Mouse (Mus musculus) embryonic facial prominence, embryonic 10.5 days (tissue): ENCODE measurements around the gene Nmnat3. TPM values are rescaled to one million over a fixed set of nuclear protein-coding genes. Genes with fewer than 3 reads are reported as not detected.

Experiments used
- DNase-seq: peaks from one replicate; pipeline ENCODE4 v3.0.0-alpha.2; 2017; ENCODE audit warnings: low spot score
- H3K27ac ChIP-seq: fragments of 300-500 bp; sonication (generic); replicated peaks from 2 replicates; pipeline ENCODE4 v1.5.1; 2016; ENCODE audit warnings: mild to moderate bottlenecking
- H3K27me3 ChIP-seq: fragments of 300-500 bp; sonication (generic); replicated peaks from 2 replicates; pipeline ENCODE4 v1.6.1; 2016; ENCODE audit warnings: low read depth, mild to moderate bottlenecking; ENCODE audit not compliant: poor library complexity, severe bottlenecking
- H3K36me3 ChIP-seq: fragments of 300-500 bp; sonication (generic); replicated peaks from 2 replicates; pipeline ENCODE4 v1.6.1; 2016; ENCODE audit warnings: mild to moderate bottlenecking, moderate library complexity
- H3K4me1 ChIP-seq: fragments of 300-500 bp; sonication (generic); 2 replicates; pipeline ENCODE4 v1.6.1; 2016
- H3K4me3 ChIP-seq: fragments of 300-500 bp; sonication (generic); 2 replicates; pipeline ENCODE4 v1.5.1; 2016; ENCODE audit warnings: mild to moderate bottlenecking, moderate library complexity
- H3K9me3 ChIP-seq: fragments of 300-500 bp; sonication (generic); 2 replicates; pipeline ENCODE4 v1.6.1; 2016; ENCODE audit warnings: mild to moderate bottlenecking
- WGBS: fragments of 180-500 bp; shearing (Covaris S2); methylation state at CpG from one replicate; pipeline ENCODE4 v1.1.7; 2016; 5-methylcytosine and 5-hydroxymethylcytosine counted together
- polyA plus RNA-seq: library from polyadenylated mRNA; unstranded; fragments of >200 nt; fragmentation: Nextera tagmentation; extraction: Ambion mirVana; gene quantifications from 2 replicates; pipeline ENCODE4 v1.2.1, GENCODE M21; 2016

The Nmnat3 gene
- polyA plus RNA-seq, 1 experiment from 2014 or later, result 3.4 TPM

GRCm38 (mm10) chr9:98433021-98433420, 145.8 kb downstream of the Nmnat3 start:
- DNase-seq, result no peak
- Histone ChIP-seq H3K27me3 (peaks cover 27% of the 10 kb centered on the region), H3K4me1 (peaks cover 66% of the 10 kb centered on the region), H3K9me3 (no peaks in the 10 kb centered on the region), H3K27ac (0 out of 2 replicates have a peak overlapping the region, but pooled peaks have one; percentile 12), H3K4me3 (no peak overlapping the region), H3K36me3 (peaks cover 45% of the 10 kb centered on the region)
- 43% methylated on average over 2 of the region's 2 CpGs for WGBS

DNA sequence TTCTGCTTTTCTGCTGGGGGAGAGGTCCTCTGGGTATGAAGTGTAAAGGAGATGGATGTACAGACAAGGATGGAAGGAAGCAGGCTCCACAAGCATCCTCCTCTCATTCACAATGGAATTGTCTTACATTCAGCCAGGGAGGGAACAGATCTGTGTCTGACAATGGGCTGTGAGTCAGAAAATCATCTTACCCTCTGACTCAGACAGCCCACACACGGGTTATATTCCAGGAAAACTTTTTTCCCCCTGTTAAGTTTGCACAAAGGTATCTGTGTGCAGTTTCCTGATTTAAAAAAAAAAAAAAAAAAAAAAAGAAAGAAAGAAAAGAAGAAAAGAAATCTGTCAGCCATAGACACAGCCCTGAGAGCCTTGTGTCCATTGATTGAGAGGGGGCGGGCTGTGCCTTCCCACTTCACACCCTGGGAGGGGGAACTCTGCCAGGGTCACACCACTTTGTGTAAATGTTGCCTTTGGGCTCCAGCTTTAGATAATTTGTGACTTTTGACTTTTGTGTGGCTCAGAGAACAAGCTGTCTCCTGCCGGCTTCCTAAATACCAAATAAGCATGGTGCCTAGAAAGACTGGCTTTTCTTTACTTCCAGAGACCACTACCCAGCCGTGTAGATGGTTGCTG, 146.8 kb downstream of the Nmnat3 start:
- Histone ChIP-seq H3K4me1 (peaks cover 63% of the 10 kb centered on the region), H3K36me3 (peaks cover 45% of the 10 kb centered on the region), H3K27me3 (peaks cover 20% of the 10 kb centered on the region), H3K9me3 (no peaks in the 10 kb centered on the region), H3K27ac (no peak overlapping the region), H3K4me3 (no peak overlapping the region)
- no peak for DNase-seq
- WGBS, result 36% methylated on average over 4 of the region's 4 CpGs

DNA sequence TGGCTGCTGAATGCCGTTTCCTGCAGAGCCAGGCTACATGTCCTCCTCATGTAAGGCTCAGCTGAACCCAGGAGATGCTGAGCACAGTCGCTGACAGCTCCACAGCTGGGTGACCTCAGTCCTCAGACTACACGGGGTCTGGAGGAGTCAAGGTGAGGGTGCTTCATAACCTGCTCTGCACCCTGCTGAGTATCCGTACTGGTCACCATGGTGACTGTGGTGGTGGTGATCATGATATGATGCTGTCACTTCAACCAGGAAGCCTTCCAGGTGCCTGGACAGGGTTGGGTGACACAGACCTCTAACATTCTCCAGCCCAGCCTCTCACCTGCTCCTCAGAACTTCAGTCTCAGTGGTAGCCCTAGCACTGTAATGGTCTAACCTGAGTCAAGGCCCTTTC, 150.6 kb downstream of the Nmnat3 start:
- no peak for DNase-seq
- H3K36me3 ChIP-seq, result peaks cover 35% of the 10 kb centered on the region
- H3K27me3 ChIP-seq, result peaks cover 11% of the 10 kb centered on the region
- H3K9me3 ChIP-seq, result no peaks in the 10 kb centered on the region
- WGBS, result 92% methylated on average over 4 of the region's 4 CpGs
- peaks cover 48% of the 10 kb centered on the region for H3K4me1 ChIP-seq
- H3K4me3 ChIP-seq, result no peak overlapping the region
- H3K27ac ChIP-seq, result no peak overlapping the region

DNA sequence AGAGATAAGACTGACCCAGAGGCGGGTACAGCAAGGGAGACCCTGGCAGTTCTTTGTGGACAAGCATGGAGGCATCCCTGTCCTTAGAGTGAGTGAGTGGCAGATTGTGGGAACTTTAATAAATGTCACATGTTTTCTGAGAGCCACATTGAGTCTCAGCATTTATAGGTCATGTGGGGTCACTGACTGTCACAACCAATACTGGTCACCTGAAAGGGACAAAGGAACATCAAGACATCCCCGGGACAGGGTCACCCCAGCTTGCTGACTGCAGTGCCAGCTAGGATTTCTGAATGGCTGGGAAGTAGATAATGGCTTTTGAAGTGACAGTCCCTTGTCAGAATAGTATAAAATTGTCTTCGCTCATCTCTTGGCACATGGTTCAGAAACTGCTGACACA, 151.9 kb downstream of the Nmnat3 start:
- H3K4me3 ChIP-seq, result no peak overlapping the region
- H3K27ac ChIP-seq, result no peak overlapping the region
- 54% methylated on average over 3 of the region's 3 CpGs for WGBS
- H3K27me3 ChIP-seq, result peaks cover 11% of the 10 kb centered on the region
- no peaks in the 10 kb centered on the region for H3K9me3 ChIP-seq
- no peak for DNase-seq
- peaks cover 44% of the 10 kb centered on the region for H3K36me3 ChIP-seq
- H3K4me1 ChIP-seq, result peaks cover 36% of the 10 kb centered on the region

DNA sequence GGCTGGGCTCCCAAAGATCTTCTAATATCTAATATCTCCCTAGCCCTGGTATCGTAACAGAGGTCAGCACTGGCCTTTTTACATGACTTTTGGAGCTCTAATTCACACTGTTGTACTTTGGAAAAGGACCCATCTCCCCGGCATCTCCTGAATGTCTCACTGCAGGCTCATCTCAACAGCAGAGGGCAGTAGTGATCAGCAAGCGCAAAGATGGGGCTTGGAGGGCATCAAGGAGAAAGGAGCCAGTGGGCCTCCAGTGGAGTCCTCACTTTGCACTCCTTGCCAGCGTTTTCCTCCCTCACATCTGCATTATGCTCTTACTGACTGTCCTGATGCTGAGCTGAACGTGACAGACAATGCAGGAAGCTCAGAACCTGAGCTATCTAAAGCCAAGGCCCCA, 155.4 kb downstream of the Nmnat3 start:
- peaks cover 4% of the 10 kb centered on the region; the same call in 1 of the 2 replicates for H3K27me3 ChIP-seq
- peaks cover 56% of the 10 kb centered on the region for H3K36me3 ChIP-seq
- no peak overlapping the region for H3K27ac ChIP-seq
- H3K9me3 ChIP-seq, result no peaks in the 10 kb centered on the region
- H3K4me3 ChIP-seq, result no peak overlapping the region
- H3K4me1 ChIP-seq, result peaks cover 14% of the 10 kb centered on the region
- DNase-seq, result no peak
- 54% methylated on average over 5 of the region's 5 CpGs for WGBS

- H3K4me1 ChIP-seq, result no peaks in the 10 kb centered on the region
- 84% methylated on average over 9 of the region's 9 CpGs for WGBS
- peaks cover 51% of the 10 kb centered on the region for H3K36me3 ChIP-seq
Observed at GRCm38 (mm10) chr9:98445359-98446149, 158.3 kb downstream of the Nmnat3 start.

DNA sequence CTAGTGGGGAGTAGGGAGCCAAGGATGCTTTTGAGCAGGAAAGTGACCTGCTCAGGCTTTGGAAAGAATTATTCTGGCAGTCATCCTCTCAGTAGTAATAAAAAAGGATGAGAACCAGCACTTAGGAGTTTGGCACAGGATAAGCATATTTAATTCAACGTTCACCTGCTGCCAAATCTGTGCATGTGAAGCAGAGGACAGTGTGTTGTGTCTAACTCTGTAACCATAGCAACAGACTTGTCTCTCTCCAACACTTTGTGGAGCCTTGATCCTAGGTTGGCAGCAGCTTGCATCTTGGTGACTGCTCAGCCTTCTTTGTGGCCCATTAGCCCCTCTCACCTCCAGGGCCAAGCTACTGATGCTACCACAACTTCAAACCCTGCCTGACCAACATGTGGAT, 163.7 kb downstream of the Nmnat3 start:
- 88% methylated on average over 1 of the region's 1 CpGs for WGBS

More at GRCm38 (mm10) chr9:98445359-98446149, 158.3 kb downstream of the Nmnat3 start:
- no peak for DNase-seq
- Histone ChIP-seq H3K27me3 (peaks cover 4% of the 10 kb centered on the region; the same call in 1 of the 2 replicates), H3K27ac (no peak overlapping the region), H3K9me3 (no peaks in the 10 kb centered on the region), H3K4me3 (no peak overlapping the region)

GRCm38 (mm10) chr9:98466709-98467108, 179.5 kb downstream of the Nmnat3 start:
- H3K36me3 ChIP-seq, result no peaks in the 10 kb centered on the region
- H3K4me3 ChIP-seq, result no peak overlapping the region
- no peaks in the 10 kb centered on the region for H3K27me3 ChIP-seq
- H3K27ac ChIP-seq, result no peak overlapping the region
- DNase-seq, result no peak
- WGBS, result 75% methylated on average over 2 of the region's 2 CpGs
- no peaks in the 10 kb centered on the region for H3K9me3 ChIP-seq
- H3K4me1 ChIP-seq, result no peaks in the 10 kb centered on the region

More for the DNA sequence above, 163.7 kb downstream of the Nmnat3 start:
- peaks cover 15% of the 10 kb centered on the region for H3K36me3 ChIP-seq
- no peak overlapping the region for H3K27ac ChIP-seq
- no peaks in the 10 kb centered on the region for H3K9me3 ChIP-seq
- no peak for DNase-seq
- H3K27me3 ChIP-seq, result no peaks in the 10 kb centered on the region
- no peak overlapping the region for H3K4me3 ChIP-seq
- H3K4me1 ChIP-seq, result no peaks in the 10 kb centered on the region

Other genes with a start within 250 kb of the Nmnat3 start
- gene Rbp1, start 135.5 kb downstream of the Nmnat3 start, polyA plus RNA-seq, result 54.4 and 63.0 TPM in 2 replicates
- gene Rbp2, start 198.7 kb downstream of the Nmnat3 start, polyA plus RNA-seq, result 0.44 and 0.65 TPM in 2 replicates